Mouse (Mus musculus): ENCODE measurements around the gene Ldlrad3. TPM values are rescaled to one million over a fixed set of nuclear protein-coding genes. Genes with fewer than 3 reads are reported as not detected.

The Ldlrad3 gene
- polyA plus RNA-seq, 1 experiment from 2014 or later = 30.7 TPM

DNA sequence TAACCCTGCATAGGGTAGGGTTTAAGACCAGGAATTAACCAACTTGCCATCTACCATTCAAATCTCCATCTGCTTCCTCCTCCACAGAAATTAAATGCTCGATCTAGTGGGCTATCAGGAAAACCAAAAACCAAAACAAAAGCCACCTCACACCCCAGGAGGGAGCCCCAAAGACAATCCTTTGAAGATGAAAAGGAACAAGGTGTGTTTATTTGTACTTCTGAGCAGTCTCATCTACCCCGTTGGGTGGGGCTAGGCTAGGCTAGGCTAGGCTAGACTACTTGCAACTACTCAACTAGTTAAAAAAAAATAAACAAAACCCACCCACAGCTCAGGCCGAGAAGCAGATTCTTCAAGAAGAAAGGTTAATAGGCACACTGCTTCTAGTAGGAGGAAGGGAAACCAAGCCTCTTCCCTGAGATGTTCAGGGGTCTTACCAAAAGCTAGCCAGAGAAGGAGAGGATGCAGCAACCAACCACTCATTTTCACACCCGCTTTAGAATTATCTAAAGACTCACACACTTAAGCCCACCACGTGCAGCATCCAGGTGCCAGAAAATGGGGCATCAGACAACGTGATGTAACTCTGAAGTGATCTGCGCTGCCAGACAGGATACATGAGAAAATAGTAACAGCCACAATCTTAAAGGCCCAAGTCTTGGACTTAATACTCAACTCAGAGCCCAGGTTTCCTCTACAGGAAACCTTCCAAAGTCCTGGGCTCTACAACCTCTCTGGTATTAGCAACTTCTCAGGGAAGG, 2.3 kb downstream of the Ldlrad3 start:
- no peaks in the 10 kb centered on the region for H3K36me3 ChIP-seq
- peaks cover 29% of the 10 kb centered on the region for H3K4me1 ChIP-seq
- ATAC-seq (ENCODE audit: low FRiP score) = no peak
- H3K27me3 ChIP-seq (replicated peaks) = no peaks in the 10 kb centered on the region
- H3K9me3 ChIP-seq (replicated peaks) = no peaks in the 10 kb centered on the region
- no peak overlapping the region for H3K4me3 ChIP-seq (replicated peaks)
- no peak overlapping the region for H3K27ac ChIP-seq (replicated peaks)
- H3K4me2 ChIP-seq = peak overlapping the region; percentile 87
- WGBS = 74% methylated on average over 7 of the region's 7 CpGs
- no peak overlapping the region for H3K9ac ChIP-seq (replicated peaks)

- WGBS = 89% methylated on average over 2 of the region's 2 CpGs
- Histone ChIP-seq H3K9ac (replicated peaks) (no peak overlapping the region), H3K4me3 (replicated peaks) (no peak overlapping the region), H3K4me2 (no peak overlapping the region), H3K27ac (replicated peaks) (no peak overlapping the region), H3K4me1 (peaks cover 26% of the 10 kb centered on the region), H3K9me3 (replicated peaks) (no peaks in the 10 kb centered on the region), H3K27me3 (replicated peaks) (no peaks in the 10 kb centered on the region), H3K36me3 (no peaks in the 10 kb centered on the region)
- ATAC-seq (ENCODE audit: low FRiP score) = no peak
Measured at GRCm38 (mm10) chr2:102181459-102181858, 4.7 kb downstream of the Ldlrad3 start.

DNA sequence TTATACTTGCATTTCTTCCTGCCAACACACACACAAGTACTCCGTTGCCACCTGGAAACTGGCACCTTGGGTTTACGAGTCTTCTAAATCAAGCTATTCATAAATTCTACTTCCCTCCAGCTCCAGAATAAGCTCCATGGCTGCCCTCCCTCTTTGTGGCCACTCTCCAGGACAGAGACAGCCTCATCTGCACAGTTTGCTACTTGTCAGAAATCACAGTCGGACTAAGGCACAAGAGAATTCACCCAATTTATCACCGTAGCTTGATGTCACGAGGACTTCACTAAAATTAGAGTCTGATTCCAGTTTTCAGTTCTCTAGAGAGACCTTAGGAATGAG, 9.8 kb downstream of the Ldlrad3 start:
- Histone ChIP-seq H3K4me3 (replicated peaks) (no peak overlapping the region), H3K4me2 (no peak overlapping the region), H3K4me1 (peaks cover 13% of the 10 kb centered on the region), H3K27ac (replicated peaks) (0 out of 2 replicates have a peak overlapping the region, but pooled peaks have one; percentile 20), H3K9me3 (replicated peaks) (no peaks in the 10 kb centered on the region), H3K36me3 (no peaks in the 10 kb centered on the region), H3K27me3 (replicated peaks) (no peaks in the 10 kb centered on the region), H3K9ac (replicated peaks) (no peak overlapping the region)
- ATAC-seq (ENCODE audit: low FRiP score) = no peak
- WGBS = 37% methylated on average over 5 of the region's 5 CpGs

DNA sequence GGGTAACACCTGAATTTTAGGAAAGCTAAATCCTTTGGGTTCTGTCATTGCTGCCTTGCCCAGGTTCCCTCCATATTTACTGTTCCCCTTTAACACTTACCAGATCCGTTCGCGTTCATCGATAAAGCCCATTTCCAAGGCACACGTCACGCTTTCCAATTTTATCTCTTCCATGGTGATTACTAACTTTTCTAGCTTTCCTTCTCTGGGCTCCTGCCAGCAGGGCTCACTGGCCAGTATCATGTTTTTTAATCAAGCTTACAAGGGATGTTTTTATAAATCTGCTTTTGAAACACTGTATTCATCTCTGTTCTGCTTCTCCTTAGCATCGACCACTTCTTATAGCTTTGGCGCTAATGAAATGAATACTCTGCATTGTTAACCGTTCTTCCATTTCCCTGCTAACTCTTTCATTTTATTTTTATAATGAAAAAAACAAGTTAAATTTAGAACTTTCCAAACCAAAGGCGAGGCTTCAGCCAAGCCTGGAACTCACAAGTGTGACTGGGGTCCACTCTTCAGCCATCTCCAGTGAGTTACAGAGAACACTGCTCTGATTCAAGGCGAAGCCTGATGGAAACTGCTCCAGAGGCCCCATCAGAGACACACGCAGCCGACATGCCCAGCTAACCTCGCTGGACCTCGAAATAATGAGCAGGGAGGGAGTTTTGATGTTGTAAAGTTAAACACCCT, 10.3 kb downstream of the Ldlrad3 start:
- no peak overlapping the region for H3K9ac ChIP-seq (replicated peaks)
- H3K36me3 ChIP-seq = no peaks in the 10 kb centered on the region
- 57% methylated on average over 15 of the region's 15 CpGs for WGBS
- no peak overlapping the region for H3K4me3 ChIP-seq (replicated peaks)
- no peak for ATAC-seq (ENCODE audit: low FRiP score)
- no peaks in the 10 kb centered on the region for H3K9me3 ChIP-seq (replicated peaks)
- H3K4me2 ChIP-seq = no peak overlapping the region
- H3K4me1 ChIP-seq = peaks cover 13% of the 10 kb centered on the region
- H3K27ac ChIP-seq (replicated peaks) = 0 out of 2 replicates have a peak overlapping the region, but pooled peaks have one; percentile 20
- H3K27me3 ChIP-seq (replicated peaks) = no peaks in the 10 kb centered on the region

GRCm38 (mm10) chr2:102172458-102172857, 13.7 kb downstream of the Ldlrad3 start:
- Histone ChIP-seq H3K9me3 (replicated peaks) (no peaks in the 10 kb centered on the region), H3K9ac (replicated peaks) (no peak overlapping the region), H3K4me3 (replicated peaks) (no peak overlapping the region), H3K36me3 (no peaks in the 10 kb centered on the region), H3K4me1 (peaks cover 18% of the 10 kb centered on the region), H3K27ac (replicated peaks) (no peak overlapping the region), H3K27me3 (replicated peaks) (no peaks in the 10 kb centered on the region), H3K4me2 (no peak overlapping the region)
- no peak for ATAC-seq (ENCODE audit: low FRiP score)
- WGBS = 66% methylated on average over 4 of the region's 4 CpGs

DNA sequence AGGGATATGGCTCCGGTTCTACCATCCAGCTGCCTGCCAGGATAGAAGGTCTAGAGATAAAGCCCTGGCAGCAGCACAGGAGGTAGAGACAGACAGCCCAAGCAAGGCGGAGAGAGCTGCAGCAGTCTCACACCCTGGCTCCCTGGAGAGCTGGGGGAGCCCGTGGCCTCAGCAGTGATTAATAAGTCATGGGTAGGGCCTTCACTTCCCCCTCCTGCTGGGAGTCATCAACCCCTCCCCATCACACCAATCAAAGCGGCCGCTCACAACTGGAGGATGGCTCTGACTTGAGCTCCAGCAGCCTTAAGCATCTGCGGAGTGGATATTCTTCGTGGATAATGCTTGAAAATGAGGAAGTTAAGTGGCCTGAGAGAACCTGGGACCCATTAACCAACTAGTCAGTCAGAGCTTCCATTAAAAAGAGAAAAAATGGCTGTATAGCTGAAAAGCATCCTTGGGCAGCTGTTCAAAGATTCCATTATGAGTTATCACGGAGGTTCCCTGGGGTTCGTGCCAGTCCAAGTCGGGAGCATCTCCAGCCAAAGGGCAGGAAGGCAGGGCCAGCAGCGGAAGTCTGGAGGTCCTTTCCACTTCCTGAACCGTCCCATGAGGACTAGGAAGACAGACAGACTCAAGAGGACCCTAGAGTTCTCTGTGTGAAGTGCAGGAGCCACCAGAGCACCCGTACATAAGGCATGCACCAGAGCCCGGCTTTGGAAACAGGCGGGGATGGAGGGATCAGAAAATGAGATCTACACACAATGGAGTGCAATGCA, 19.4 kb downstream of the Ldlrad3 start:
- ATAC-seq (ENCODE audit: low FRiP score) = peak; percentile 43
- Histone ChIP-seq H3K4me3 (replicated peaks) (no peak overlapping the region), H3K9ac (replicated peaks) (no peak overlapping the region), H3K36me3 (no peaks in the 10 kb centered on the region), H3K27me3 (replicated peaks) (no peaks in the 10 kb centered on the region), H3K4me1 (peaks cover 31% of the 10 kb centered on the region), H3K9me3 (replicated peaks) (no peaks in the 10 kb centered on the region), H3K4me2 (peak overlapping the region; percentile 22), H3K27ac (replicated peaks) (peak overlapping the region; percentile 37)
- WGBS = 29% methylated on average over 15 of the region's 15 CpGs

DNA sequence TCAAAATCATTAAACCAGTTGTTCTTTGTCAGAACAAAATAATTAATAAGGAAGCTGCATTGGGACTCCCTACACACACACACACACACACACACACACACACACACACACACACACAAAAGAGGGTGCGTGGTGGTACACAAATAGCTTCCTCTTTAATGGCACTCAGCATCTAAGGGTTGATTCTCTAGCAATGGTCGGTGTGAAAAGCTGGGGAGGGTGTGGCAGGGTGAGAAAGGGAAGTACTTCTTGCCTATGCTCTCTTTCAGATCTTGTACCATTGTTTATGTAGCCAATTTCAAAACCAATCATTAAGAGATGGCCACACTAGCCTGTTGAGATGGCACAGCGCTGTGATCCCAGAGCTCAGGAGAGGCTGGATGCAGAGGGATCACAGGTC, 23.1 kb downstream of the Ldlrad3 start:
- Histone ChIP-seq H3K27me3 (replicated peaks) (no peaks in the 10 kb centered on the region), H3K36me3 (no peaks in the 10 kb centered on the region), H3K4me3 (replicated peaks) (no peak overlapping the region), H3K4me1 (peaks cover 26% of the 10 kb centered on the region), H3K4me2 (no peak overlapping the region), H3K9ac (replicated peaks) (no peak overlapping the region), H3K27ac (replicated peaks) (no peak overlapping the region), H3K9me3 (replicated peaks) (no peaks in the 10 kb centered on the region)
- ATAC-seq (ENCODE audit: low FRiP score) = no peak
- 81% methylated on average over 3 of the region's 3 CpGs for WGBS

DNA sequence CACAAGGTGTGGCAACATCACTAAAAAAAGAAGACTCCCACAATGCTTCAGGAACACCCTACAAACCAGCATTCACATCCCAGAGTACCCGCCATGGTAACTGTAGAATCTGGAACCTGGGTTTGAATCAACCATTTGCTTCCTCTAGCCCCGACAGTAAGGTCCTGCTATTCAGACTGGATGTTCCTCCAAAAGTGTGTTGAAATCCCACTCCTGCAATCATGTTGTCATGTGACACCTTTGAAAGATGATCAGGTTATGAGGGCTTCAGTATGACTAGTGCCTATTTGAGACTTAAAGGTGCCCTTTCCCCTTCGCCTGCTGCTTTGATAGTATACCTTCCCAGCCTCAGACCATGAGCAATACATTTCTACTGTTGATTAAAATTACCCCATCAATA, 28.6 kb downstream of the Ldlrad3 start:
- Histone ChIP-seq H3K4me1 (peaks cover 39% of the 10 kb centered on the region), H3K4me3 (replicated peaks) (no peak overlapping the region), H3K36me3 (no peaks in the 10 kb centered on the region), H3K9me3 (replicated peaks) (no peaks in the 10 kb centered on the region), H3K27me3 (replicated peaks) (no peaks in the 10 kb centered on the region), H3K9ac (replicated peaks) (no peak overlapping the region), H3K27ac (replicated peaks) (no peak overlapping the region), H3K4me2 (no peak overlapping the region)
- no peak for ATAC-seq (ENCODE audit: low FRiP score)
- WGBS = 91% methylated on average over 3 of the region's 3 CpGs

GRCm38 (mm10) chr2:102157010-102157409, 29.2 kb downstream of the Ldlrad3 start:
- Histone ChIP-seq H3K4me3 (replicated peaks) (no peak overlapping the region), H3K9me3 (replicated peaks) (no peaks in the 10 kb centered on the region), H3K27ac (replicated peaks) (no peak overlapping the region), H3K9ac (replicated peaks) (no peak overlapping the region), H3K4me2 (no peak overlapping the region), H3K27me3 (replicated peaks) (no peaks in the 10 kb centered on the region), H3K36me3 (no peaks in the 10 kb centered on the region), H3K4me1 (peaks cover 40% of the 10 kb centered on the region)
- WGBS = 72% methylated on average over 9 of the region's 9 CpGs
- no peak for ATAC-seq (ENCODE audit: low FRiP score)

DNA sequence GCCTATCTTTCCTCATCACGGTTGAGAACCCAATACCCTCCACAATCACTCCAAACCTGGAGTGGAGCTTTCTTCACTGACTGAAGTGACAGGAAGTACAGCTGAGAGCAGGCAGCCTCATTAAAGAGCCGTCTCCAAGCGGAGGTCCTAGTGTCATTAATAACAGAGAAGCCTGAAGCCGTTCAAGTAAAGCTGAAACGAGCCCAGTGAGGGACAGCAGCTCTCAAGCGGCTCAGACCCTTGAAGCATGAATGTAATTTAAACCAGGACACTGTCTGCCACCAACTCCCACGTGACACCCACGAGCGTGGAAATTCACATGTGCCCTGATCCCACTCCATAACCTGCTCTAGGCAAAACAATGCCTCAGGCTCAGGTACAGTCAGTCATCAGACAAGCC, 29.7 kb downstream of the Ldlrad3 start:
- 19% methylated on average over 9 of the region's 9 CpGs for WGBS
- peaks cover 45% of the 10 kb centered on the region for H3K4me1 ChIP-seq
- ATAC-seq (ENCODE audit: low FRiP score) = 0 out of 2 replicates have a peak, but pooled peaks have one; percentile 21

DNA sequence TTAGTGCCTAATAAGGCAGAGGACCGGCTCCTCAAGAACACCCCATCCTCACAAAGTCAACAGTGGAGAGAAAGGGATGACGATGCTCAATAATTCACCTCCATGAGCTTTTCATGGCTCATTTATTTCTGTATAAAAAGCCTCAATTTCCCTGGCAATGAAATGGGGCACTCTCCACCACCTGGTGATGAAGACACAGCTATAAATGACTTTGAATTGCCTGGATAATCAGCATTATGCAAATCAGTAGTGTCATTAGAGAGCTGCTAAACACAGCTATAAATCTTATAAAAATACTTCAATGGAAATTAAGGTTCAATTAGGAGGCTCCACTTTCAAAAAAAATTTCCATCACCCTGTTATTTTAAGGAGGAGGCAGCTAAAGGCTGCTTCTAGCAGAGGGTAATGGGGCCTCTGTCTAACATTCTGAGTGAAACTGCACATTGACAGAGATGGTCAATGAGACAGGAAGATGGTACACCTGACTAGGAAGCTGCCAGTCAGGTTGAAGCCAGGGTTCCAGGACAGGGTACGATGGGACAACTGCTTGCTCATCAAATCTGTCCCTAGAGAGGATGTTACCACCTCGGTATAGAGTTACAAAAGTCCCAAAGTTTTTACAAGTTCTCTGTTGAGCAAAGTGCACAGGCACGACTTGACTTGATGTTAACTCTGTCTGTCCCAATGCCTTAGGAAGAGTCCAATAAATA, 30.7 kb downstream of the Ldlrad3 start:
- 16% methylated on average over 5 of the region's 5 CpGs for WGBS
- Histone ChIP-seq H3K27ac (replicated peaks) (no peak overlapping the region), H3K4me3 (replicated peaks) (no peak overlapping the region), H3K4me1 (peaks cover 53% of the 10 kb centered on the region), H3K4me2 (no peak overlapping the region), H3K9ac (replicated peaks) (no peak overlapping the region), H3K36me3 (no peaks in the 10 kb centered on the region), H3K9me3 (replicated peaks) (no peaks in the 10 kb centered on the region), H3K27me3 (replicated peaks) (no peaks in the 10 kb centered on the region)
- peak; percentile 29; the same call in 1 of the 2 replicates for ATAC-seq (ENCODE audit: low FRiP score)

More for the DNA sequence above, 29.7 kb downstream of the Ldlrad3 start:
- H3K9me3 ChIP-seq (replicated peaks) = no peaks in the 10 kb centered on the region
- no peak overlapping the region for H3K4me2 ChIP-seq
- no peaks in the 10 kb centered on the region for H3K36me3 ChIP-seq
- H3K27ac ChIP-seq (replicated peaks) = no peak overlapping the region
- H3K4me3 ChIP-seq (replicated peaks) = no peak overlapping the region
- no peaks in the 10 kb centered on the region for H3K27me3 ChIP-seq (replicated peaks)
- H3K9ac ChIP-seq (replicated peaks) = no peak overlapping the region

All from neural tube, embryonic 15.5 days (tissue).